Mouse (Mus musculus) kidney, postnatal 14 days (tissue): Measurements from ENCODE around the gene Serpina3j.
"Not testable (repeated sequence)": the region's sequence is repeated elsewhere in the genome, so short reads cannot be mapped to it uniquely, and the experiment has no call there.

Experiments
- DNase-seq: peaks from one replicate; pipeline ENCODE4 v3.0.0; 2022; ENCODE audit warnings: mixed read lengths

Serpina3j gene

DNA sequence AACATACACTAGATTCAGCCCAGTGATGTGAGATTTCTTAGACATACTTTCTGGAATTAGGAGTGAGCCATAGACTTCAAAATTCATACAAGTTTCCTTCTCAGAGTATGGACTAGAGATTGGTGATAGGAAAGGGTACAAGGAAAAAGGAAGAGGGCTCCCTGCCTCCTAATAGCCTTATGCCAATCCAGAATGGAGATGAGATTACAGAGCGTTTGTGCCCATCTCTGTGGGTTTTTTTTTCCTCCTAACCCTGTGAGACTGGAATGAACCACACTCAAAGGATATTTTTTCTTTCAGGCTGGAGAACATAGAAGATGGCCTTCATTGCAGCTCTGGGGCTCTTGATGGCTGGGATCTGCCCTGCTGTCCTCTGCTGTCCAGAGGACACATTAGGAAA, at the start of gene Serpina3j:
Gene Serpina3j, plus strand, starts transcription at position 301 of the 400 bp plus-strand sequence.
- no peak for DNase-seq

DNA sequence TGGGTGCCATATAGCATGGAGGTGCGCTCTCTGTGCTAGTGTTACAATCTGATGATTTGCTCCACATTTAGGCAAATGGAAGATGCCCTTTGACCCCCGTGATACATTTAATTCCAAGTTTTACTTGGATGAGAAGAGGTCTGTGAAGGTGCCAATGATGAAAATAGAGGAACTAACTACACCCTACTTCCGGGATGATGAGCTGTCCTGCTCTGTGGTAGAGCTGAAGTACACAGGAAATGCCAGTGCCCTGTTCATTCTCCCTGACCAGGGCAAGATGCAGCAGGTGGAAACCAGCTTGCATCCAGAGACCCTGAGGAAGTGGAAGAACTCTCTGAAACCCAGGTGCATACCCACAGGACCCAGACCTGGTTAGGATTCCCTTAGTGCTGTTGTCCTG, 48.0 kb upstream of the Serpina3j start:
- no peak for DNase-seq

DNA sequence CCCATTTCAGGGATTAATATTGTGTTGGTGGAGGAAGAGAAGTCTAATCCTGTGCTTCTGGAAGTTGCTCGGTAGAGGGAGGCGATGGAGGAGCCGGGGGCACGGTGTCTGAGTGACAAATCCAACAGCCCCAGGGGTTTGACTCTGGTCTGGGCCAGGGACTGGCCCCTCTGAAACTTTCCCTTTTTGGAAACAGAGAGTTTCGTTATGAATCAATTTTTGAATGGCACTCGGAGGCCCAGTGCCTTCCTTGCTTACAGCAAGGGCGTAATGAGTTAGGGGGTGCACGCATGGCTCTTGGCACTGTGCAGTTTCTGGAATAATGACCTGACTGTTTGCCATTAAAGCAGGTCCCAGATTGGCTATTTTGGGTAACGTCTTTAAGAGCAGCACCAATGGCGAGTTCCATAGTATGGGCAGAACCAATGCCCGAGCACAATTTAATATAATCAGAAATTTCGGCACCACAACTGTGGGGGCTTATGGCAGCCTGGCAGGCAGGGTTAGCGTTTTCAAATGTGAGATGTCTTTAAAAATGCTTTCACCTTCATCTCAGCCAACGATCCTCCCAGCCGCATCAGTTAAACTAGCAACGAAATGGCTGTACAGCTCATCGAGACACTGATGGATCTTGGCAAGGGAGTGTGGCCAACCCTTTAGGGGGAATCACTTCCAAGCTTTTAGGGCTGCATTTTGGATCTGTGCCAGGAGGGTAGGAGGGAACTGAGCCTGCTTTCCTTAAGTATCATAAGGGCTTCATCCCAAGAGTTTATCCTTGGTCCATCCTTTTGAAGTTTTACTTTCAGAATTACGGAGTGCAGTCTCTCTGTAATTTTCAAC, 35.9 kb upstream of the Serpina3j start:
- DNase-seq, result no peak

DNA sequence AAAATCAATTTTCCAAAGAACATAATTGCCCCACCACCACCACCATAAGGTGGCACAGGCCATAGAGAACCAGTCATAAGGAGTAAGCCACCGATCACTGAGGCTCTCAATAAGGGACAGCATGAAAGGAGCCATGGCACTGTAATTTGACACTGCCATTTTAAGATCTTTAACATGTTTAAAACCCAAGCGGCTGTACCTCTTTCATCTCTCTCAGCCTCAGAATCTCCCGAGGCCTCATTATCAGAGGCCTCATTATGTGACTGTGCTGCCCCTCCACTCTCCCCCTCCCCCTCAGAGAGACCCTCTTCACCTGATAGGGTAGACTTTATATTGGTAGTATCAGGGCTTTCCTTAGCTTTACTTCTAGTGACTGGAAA, 35.3 kb upstream of the Serpina3j start:
- no peak for DNase-seq

DNA sequence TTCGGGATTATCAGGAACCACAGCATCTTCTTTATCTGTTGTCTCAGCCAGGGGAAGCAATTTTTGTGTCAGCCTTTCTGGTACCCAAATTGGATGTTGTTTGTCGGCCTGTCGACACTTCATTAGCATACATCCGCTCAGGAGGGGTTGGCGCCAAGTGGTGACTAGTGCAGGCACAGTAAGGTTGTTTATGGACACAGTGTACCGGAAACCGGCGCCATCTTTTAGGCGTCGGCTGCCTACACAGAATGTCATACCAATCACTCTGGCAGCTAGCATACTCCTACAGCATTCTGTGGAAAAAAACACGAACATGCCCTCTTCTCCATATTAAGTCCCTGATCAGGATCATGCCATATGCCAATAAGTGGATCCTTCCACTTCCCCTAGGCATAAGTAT, 31.0 kb upstream of the Serpina3j start:
- DNase-seq, result no peak

DNA sequence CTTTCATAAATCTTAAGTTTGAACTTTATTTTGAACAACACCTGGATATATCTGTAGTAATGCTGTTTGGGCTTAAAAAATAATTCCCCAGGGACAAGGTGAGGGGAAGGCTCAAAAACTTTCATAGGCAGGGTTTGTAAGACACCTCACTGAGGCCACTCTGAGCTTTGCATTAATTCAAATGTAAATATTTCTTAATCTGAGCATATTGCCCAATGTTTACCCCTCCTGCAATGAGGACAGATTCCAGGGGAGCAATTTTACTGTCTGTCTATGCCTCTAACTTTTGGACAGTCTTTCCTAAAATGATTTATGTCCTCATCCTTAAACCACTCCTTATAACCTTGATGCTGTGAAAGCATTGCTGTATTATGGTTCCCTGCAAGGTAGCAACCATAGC, 26.0 kb upstream of the Serpina3j start:
- DNase-seq, result no peak

DNA sequence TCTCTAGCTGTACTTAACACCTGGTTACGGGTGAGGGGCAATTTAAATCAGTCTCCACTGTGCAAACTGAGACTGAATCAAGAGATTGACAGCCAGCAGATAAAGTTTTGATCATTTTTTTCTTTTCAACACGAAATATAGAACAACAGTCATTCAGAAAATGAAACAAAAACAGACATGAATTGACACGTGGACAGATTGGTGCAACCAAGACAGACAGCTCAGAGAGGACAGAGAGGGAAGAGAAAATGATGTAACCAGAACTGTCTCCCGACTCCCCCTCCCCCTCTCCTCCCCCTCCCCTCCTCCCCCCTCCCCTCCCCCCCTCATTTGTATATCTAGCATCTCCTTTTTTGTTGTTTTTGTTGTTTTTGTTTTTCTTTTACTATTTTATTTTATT, 24.5 kb upstream of the Serpina3j start:
- no peak for DNase-seq

DNA sequence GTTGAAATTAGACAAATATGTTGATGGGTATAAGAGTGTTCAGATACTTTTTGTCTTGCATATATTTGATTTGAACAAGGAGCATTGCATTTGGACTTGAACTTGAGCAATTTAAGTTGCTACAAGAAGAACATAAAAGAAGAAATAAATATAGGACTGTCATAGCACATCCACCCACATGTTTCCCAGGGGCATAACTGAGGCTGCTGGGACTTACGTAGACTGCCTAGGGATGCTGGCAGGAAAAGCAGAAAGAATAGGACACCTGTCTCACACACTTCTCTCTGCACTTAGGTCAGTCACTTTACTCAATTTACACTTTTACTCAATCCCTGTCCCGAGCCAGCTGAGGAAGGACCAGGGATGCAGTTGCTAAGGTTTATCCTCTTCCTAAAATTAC, 20.4 kb upstream of the Serpina3j start:
- DNase-seq, result no peak

DNA sequence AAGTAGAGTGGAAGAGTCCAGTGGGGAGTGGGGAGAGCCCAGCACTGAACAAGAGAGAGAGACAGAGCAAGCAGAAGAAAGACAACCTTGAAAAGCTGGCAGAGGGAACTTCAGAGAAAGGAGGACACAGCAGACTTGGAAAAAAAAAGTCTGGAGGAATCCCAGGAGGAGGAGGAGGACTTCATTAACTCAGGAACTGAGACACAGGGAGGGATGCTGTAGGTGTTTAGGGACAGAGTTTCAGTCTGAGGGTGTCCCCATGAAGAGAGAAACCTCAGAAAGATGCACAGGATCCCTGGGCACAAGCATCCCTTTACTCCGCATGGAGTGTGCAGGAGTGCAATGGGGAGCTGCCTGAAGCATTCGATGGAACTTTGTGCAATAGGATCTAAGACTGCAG, 16.3 kb upstream of the Serpina3j start:
- DNase-seq, result no peak

DNA sequence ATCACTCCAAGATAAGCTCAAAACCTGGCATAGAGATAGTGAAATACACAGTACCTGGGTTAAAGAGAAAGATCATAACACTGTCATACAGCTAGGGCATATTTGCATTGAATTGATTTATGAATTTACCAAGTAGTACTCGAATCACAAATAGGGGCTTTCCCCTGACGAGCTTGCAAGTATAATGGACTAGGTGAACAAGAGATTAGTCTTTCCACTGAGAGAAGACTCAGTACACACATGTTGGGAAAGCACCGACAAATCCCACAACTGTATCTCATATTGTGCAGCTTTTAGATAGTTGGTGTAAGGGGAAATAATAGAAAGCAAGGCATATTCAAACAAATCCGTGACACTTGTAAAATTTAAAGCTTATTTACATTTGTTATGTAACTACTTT, 8.4 kb upstream of the Serpina3j start:
- DNase-seq, result no peak

DNA sequence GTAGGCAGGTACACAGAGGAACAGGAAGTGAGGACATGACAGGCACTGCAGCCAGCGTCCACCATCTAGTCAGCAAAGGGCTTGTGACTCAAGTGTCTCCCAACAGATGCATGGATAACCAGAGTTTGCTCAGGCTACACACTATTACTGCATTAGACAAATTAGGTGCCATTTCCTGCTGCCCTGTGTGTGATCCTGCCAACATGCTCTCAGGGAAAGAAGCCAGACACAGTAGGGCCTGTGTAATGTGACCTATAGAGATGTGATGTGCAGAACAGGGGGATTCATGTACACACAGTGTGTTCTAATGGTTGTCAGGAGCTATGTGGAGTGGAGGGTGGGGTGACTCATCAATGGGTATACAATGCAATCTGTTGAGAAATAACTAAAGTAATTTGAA, 8.1 kb downstream of the Serpina3j start:
- no peak for DNase-seq

DNA sequence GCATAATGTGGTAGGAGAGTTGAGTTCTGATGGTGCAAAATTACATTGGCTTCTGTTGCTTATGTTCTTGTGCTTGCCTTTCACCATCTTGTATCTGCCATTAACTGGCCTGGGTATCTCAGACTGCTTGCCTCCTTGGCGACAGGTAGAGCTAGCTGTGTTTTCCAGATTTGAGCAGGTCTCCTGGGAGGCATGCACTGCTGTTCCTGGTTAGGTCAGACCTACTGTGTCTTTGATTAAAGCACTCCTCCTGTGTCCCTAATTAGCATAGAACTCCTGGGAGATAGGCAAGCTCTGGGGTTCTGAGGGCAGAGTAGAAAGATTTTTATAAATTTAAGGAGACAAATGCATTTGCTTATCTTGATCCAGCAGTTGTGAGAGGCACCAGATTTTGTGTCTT, 17.3 kb downstream of the Serpina3j start:
- no peak for DNase-seq

DNA sequence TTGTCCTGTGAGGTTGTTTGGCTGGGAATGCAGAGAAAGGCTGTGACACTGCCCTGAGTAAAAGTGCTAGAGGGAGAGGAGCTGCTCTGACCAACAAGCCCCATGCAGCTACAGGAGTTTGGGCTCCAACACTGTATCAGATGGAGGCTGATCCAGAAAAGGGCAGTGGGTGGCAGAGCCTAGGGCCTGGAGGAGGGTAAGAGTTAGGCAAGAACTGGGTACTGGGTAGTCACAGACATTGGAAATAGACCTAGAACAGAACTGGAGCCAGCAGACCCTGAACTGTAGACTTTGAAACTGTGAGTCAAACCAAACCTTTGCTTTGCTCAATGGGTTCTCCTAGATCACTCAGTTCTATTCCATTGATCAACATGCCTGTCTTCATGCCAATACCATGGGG, 22.5 kb downstream of the Serpina3j start:
- not testable (repeated sequence) for DNase-seq

DNA sequence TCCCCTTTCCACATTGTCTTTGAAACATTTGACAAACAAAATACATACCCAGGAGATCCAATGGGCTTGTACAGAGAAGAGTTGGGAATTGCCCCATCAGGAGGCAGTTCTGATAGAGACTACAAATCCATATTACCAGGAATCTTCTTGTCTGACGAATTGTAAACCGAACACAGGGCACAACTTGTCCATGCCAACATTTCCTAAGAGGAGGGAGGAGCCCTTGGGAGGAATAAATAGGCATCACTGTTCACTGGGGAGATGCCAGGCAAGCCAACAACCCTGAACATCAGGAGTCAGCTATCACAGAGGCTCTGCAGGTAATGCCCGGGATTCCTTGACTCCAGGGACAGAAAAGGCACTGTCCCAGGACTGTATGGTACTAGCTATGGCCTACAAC, 23.9 kb downstream of the Serpina3j start, which contains the start of the genes Serpina3k and Serpina3m:
Gene Serpina3k, plus strand, starts transcription at position 261 of the 400 bp plus-strand sequence.
Gene Serpina3m, plus strand, starts transcription at position 261 of the 400 bp plus-strand sequence.
- DNase-seq, result not testable (repeated sequence)

DNA sequence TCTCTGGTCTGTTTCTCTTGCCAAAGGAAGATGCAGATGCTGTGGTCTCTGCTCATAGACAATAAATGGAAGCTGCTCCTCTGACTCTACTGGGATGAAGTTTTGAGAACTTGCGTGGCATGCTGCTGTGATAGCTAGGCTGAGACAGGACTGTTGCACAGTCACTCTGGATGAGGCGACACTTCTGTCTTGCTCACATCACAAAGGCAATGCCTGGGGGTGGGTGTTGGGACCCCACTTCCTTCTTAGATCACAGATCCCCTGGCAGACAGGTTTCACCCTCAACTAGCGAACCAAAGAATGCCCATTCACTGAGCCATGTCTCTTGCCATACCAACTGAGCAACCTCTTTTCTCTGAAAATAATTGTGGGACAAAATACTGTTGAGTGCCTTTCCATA, 24.4 kb downstream of the Serpina3j start:
- no peak for DNase-seq

DNA sequence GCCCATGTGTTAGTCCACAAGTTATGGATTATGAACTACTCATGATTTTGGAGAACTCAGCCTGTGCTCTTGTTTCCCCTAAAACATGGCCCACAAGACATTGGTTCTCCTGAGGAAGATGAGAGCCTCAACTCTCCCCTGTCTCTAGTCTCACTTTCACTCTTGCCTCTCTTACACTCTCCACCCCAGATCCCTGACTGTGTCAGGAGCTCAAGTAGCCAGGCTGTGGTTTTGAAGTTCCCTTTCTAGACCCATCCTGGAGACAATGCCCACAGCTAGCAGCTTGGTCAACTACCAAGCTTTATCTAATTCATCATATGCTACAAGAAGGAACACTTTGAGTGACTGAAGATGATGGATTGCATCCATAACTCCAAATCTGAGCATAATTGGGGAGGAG, 28.1 kb downstream of the Serpina3j start:
- not testable (repeated sequence) for DNase-seq

DNA sequence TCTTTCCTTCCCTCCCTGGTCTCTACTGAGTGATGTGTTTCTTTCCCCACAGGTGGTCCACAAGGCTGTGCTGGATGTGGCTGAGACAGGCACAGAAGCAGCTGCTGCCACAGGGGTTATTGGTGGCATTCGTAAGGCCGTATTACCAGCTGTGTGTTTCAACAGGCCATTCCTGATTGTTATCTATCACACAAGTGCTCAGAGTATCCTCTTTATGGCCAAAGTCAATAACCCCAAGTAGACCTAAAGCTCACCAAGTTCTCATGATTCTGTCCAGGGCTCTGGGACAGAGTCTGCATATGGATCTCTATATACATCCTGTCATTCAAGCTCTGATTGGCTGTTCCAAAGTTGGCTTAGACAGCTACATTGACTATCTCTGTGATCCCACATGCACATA, 30.8 kb downstream of the Serpina3j start:
- DNase-seq, result no peak

DNA sequence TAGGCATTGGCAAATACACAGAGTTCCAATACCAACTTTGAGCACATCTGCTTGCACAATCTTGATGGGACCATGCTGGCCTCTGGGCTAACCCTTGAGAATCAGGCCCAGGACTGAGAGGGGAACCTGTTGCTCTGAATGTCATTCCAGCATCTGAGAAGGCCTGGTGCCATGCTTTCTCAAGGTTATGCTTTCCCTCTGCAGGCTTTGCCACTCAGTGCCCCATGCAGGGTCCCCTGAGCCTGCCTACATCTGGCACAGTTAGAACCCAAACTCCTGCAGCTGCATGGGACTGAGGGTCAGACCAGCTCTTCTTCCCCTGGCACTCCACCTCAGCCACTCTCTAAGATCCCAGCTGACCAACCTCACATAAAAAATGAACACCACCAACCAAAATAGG, 31.4 kb downstream of the Serpina3j start:
- no peak for DNase-seq

DNA sequence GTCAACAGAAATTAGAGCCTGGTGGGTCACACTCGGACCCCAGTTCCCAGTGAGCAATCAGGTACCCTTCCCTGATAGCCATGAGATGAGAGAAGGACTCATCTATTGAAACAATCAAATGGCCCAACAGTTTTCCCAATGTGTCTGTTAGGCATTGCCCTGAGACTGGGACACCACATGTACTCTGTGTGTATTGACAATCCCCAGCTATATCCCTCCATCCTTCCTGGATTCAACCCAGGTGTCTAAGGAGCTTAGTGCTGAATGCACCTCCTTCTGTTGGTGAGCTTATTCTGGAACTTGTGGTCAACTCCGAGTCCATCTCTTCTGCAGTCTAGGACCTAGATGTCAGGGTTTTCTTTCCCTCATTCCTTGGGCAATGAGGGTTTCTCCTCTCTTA, 32.7 kb downstream of the Serpina3j start:
- no peak for DNase-seq

DNA sequence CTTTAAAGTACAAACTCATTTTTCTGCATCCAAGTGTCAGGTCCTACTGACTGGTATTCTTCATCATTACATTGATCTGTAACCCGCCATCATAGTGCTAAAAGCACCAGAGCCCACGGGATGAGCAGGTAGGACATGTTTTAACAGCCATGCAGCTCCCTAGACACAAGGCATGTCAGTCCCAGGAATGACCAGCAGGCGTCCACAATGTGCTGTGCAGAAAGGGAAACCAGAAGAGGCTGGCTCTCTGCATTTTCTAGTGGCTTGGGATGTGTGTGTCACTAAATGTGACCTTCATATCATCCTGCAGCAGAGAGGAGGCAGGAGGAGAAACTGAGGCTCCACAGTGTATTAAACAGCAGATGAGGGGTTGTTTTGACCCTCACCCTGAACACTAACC, 37.5 kb downstream of the Serpina3j start:
- DNase-seq, result peak; percentile 41

DNA sequence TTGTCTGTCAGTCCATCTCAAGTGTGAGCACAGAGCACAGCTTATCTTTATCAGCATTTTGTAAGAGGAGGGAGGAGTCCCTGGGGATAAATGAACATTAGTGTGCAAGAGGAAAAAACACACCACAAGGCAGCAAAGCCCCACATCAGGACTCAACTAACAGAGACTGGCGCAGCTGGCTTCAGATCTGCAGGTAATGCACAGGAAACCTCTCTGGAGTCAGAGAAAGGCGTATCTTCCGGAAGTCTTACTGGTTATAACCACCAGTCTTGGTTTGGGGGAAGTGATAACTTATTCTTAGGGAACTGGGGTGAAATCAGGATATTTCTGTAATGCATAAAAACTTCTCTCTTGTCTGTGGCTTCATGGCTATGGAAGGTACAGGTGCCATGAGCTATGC, 41.7 kb downstream of the Serpina3j start:
- no peak for DNase-seq

DNA sequence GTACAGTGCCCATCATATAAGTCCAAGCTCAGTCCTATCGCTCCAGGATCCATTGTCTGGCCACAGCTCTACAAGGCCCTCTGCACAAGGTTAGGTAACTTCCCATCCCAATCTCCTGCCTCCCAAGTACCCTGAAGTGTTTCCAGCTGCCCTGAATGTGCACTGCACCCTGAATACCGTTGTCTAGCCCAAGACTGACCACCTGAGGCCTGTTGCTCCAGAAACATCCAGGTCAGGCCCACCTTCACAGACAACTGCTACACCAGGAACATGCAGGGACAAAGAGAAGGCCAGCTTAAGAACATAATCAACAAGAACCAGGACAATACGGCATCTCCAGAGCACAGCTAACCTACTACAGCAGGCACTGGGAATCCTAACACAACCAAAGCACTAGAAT, 55.6 kb downstream of the Serpina3j start:
- DNase-seq, result no peak
